Mouse (Mus musculus) layer of hippocampus, adult 2 months (tissue): Measurements from ENCODE around the gene Fgfrl1. TPM values are rescaled to one million over a fixed set of nuclear protein-coding genes. Genes with fewer than 3 reads are reported as not detected.
A peak's percentile ranks its signal among the peaks of the same experiment; 100 is the strongest.

Source experiments
- DNase-seq, 2 experiments: peaks; one replicate each; pipeline ENCODE4 v3.0.0; 2022; ENCODE audit warnings: low spot score in 2 of 2
- H3K27ac ChIP-seq: fragments of 200-600 bp; 2 replicates; pipeline ENCODE4 v1.8.1; 2022
- H3K4me3 ChIP-seq: fragments of 200-600 bp; 2 replicates; pipeline ENCODE4 v1.8.1; 2022; ENCODE audit warnings: mild to moderate bottlenecking
- CTCF ChIP-seq: fragments of 200-600 bp; conservative IDR thresholded peaks from 2 replicates; pipeline ENCODE4 v1.8.1; 2022; ENCODE audit warnings: antibody characterized with exemption, mild to moderate bottlenecking, moderate library complexity
- total RNA-seq, 2 experiments: library from RNA; stranded (reverse); gene quantifications; 2 replicates each; pipeline ENCODE4 v1.2.3; 2021

The Fgfrl1 gene
- total RNA-seq, 2 experiments from 2014 or later, result 21.3 to 22.4 TPM

GRCm38 (mm10) chr5:108655381-108655780, 36.8 kb upstream of the Fgfrl1 start:
- DNase-seq, result peak in 1 of 2 experiments; percentile 4
- Histone ChIP-seq H3K4me3 (no peak overlapping the region), H3K27ac (no peak overlapping the region)
- TF ChIP-seq CTCF, result no peak

GRCm38 (mm10) chr5:108655891-108656650, 36.1 kb upstream of the Fgfrl1 start:
- TF ChIP-seq CTCF, result no peak
- Histone ChIP-seq H3K27ac (no peak overlapping the region), H3K4me3 (no peak overlapping the region)
- DNase-seq, result peak in 1 of 2 experiments; percentile 5

DNA sequence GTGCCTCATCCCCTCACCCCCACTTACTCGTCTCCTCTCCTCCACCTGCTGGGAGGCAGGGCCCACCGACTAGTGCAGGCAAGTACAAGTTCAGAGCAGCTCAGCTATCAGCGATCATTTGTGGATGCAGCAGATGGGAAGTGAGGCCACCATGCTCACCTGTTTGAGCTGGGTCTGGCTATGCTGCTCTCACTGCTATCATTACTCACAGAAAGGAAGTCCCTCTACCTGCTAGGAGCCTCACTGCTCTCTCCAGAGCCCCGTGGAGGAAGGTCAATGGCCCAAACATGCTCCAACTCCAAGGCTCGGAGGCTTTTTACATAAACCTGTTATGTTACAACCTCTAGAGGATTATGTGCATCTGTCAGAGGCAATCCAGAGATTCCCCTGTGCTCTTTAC, 34.8 kb upstream of the Fgfrl1 start:
- DNase-seq, result no peak
- no peak overlapping the region for H3K27ac ChIP-seq
- no peak for TF ChIP-seq CTCF
- no peak overlapping the region for H3K4me3 ChIP-seq

- Histone ChIP-seq H3K4me3 (no peak overlapping the region), H3K27ac (no peak overlapping the region)
- no peak for TF ChIP-seq CTCF
- no peak for DNase-seq
Measured at GRCm38 (mm10) chr5:108658611-108659010, 33.6 kb upstream of the Fgfrl1 start.

GRCm38 (mm10) chr5:108659698-108660631, 32.2 kb upstream of the Fgfrl1 start, which contains the start of gene Idua:
Gene Idua (plus strand): TSS chr5:108660331.
- peak within 1 kb of the TSS; percentile 93 for H3K27ac ChIP-seq
- TF ChIP-seq CTCF, result no peak

DNA sequence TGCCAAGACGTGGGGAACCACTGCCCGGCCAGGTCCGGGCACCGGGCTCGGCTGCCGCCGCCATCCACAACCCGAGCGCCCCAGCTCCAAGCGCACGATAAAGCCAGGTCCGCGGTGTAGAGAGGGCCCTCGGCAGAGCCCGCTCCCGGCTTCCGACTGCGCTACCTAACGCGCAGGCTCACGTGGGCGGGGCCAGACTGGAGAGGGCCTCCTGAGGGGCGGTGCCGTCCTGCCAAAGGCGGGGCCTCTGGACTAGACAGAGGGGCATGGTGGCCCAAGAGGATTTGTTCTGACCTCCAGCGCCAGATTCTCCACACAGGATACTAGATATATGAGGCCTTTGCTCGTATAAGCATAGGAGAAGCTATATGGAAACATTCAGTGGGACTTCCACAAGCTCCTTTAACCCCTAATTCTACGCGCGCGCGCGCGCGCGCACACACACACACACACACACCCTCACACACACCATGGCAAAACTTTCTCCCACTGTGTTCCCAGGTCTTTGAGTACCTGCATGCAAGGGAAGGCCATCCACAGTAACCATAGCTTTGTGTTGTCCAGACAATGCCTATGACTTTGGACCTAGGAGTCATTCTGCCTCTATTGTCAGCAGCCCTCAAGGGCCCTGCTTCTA, 31.4 kb upstream of the Fgfrl1 start:
- no peak for TF ChIP-seq CTCF
- Histone ChIP-seq H3K4me3 (peak overlapping the region; percentile 98), H3K27ac (peak overlapping the region; percentile 93)
- peak; percentile 91 to 92 for DNase-seq

More at GRCm38 (mm10) chr5:108659698-108660631, 32.2 kb upstream of the Fgfrl1 start, which contains the start of gene Idua:
- H3K4me3 ChIP-seq, result peak within 1 kb of the TSS; percentile 98
- DNase-seq, result no peak

- Histone ChIP-seq H3K27ac (no peak overlapping the region), H3K4me3 (no peak overlapping the region)
- TF ChIP-seq CTCF, result no peak
- no peak for DNase-seq
Measured at GRCm38 (mm10) chr5:108662772-108663171, 29.4 kb upstream of the Fgfrl1 start.

GRCm38 (mm10) chr5:108665066-108665465, 27.1 kb upstream of the Fgfrl1 start:
- no peak overlapping the region for H3K4me3 ChIP-seq
- DNase-seq, result no peak
- TF ChIP-seq CTCF, result no peak
- H3K27ac ChIP-seq, result no peak overlapping the region

DNA sequence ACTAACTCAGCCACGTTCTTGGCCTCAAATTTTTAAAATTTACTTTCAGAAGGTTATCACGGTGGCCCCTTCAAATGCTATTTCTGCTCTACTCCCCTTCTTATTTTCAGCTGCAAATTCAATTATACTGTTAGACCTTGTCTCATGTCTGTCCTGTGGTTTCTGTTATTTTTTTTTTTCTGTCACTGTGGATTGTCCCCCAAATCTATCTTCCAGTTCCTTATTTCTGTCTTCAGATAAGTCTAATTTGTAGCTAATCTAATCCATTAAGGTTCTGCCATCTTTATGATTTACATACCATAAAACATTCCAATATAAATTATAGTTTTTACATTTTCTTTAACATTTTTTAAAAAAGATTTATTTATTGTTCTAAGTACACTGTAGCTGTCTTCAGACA, 24.8 kb upstream of the Fgfrl1 start:
- TF ChIP-seq CTCF, result no peak; the same call in 1 of the 2 replicates
- DNase-seq, result no peak
- no peak overlapping the region for H3K27ac ChIP-seq

DNA sequence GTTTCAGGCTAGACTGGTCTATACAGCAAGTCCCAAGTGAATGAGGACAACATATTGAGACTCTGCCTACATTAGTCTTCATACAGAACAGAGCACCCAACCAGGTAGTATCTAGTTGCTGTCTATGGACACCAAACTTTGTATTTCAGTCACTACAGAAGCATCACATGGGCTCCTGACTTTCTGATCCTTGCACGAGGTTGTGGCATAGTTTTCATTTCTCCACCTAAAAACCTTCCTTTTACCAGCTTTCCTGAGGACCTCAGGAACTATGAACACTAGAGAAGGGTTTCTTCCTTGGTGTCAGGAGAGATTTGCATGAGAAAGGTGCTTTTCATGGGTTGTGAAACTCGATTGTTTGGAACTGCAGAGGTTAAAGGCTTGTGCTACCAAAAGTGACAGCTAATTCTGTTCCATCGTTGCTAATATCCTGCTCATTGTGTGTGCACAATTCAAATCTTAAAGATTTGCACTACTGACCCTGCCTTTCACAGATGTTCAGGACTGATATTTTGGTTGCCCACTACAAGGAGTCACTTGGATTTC, 23.7 kb upstream of the Fgfrl1 start:
- peak overlapping the region; percentile 74 for H3K4me3 ChIP-seq
- peak overlapping the region; percentile 99 for H3K27ac ChIP-seq
- TF ChIP-seq CTCF, result no peak
- DNase-seq, result no peak

More for the DNA sequence above, 24.8 kb upstream of the Fgfrl1 start:
- no peak overlapping the region for H3K4me3 ChIP-seq

- peak; percentile 85 for TF ChIP-seq CTCF
- Histone ChIP-seq H3K4me3 (peak within 1 kb of the TSS; percentile 74), H3K27ac (peak within 1 kb of the TSS; percentile 99)
- DNase-seq, result peak; percentile 80 to 87
Measured at GRCm38 (mm10) chr5:108668977-108669936, 22.9 kb upstream of the Fgfrl1 start, which contains the start of gene Dgkq. Gene Dgkq (minus strand): TSS chr5:108669672.

- no peak for TF ChIP-seq CTCF
- DNase-seq, result no peak
- peak overlapping the region; percentile 74 for H3K4me3 ChIP-seq
- peak overlapping the region; percentile 99 for H3K27ac ChIP-seq
Measured at GRCm38 (mm10) chr5:108669986-108670385, 22.2 kb upstream of the Fgfrl1 start.
